Mouse (Mus musculus) G1E (cell line): ENCODE data around the gene Dcdc2b.

Experiments
- CTCF ChIP-seq: IDR thresholded peaks from 2 replicates; pipeline ENCODE4 v1.5.1; 2012; ENCODE audit warnings: low read depth, low read length, inconsistent platforms, mixed read lengths
- GATA1 ChIP-seq: IDR thresholded peaks from 2 replicates; pipeline ENCODE4 v1.6.1; 2012; ENCODE audit warnings: borderline replicate concordance, low read length, inconsistent platforms, mixed read lengths

DNA sequence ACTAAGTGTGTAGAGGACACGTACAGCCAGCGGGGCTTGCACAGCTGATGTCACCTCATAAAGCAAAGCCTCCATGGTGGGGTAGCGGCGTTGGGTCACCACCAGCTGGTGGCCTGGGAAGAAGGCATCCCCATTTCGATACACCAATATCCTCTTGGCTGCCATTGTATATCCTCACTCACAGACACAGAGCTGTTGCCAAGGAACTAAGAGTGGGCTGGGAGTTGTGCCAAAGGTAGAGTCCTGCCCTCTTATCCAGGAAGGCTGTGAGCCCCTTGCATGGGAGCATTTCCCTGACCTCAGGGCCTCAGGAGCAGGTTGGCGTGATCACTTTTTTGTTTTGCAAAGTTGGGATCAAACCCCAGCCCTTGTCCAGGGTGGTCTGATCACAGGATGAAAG lies at the start of gene Dcdc2b:
- TF ChIP-seq CTCF: no peak
- TF ChIP-seq GATA1: no peak
